Mouse (Mus musculus) midbrain, embryonic 16.5 days (tissue): Measurements from ENCODE around the gene Dpy19l2. TPM values are rescaled to one million over a fixed set of nuclear protein-coding genes. Genes with fewer than 3 reads are reported as not detected.
"Not testable (repeated sequence)": the region's sequence is repeated elsewhere in the genome, so short reads cannot be mapped to it uniquely, and the experiment has no call there.

Experiments
- ATAC-seq: fragments of 200-750 bp; cut with Nextera tagmentation; 2 replicates; pipeline ENCODE4 v1.8.0; 2017; ENCODE audit warnings: moderate TSS enrichment
- H3K27ac ChIP-seq: fragments of 300-500 bp; sonication (generic); 2 replicates; pipeline ENCODE4 v1.5.1; 2014; ENCODE audit warnings: mild to moderate bottlenecking, low read length, mixed read lengths
- H3K27me3 ChIP-seq: fragments of 300-500 bp; sonication (generic); 2 replicates; pipeline ENCODE4 v1.6.1; 2014; ENCODE audit warnings: low read depth, low read length, mixed read lengths; ENCODE audit not compliant: control insufficient read depth, insufficient read depth
- H3K36me3 ChIP-seq: fragments of 300-500 bp; sonication (generic); 2 replicates; pipeline ENCODE4 v1.6.1; 2014; ENCODE audit warnings: mild to moderate bottlenecking, low read length, moderate library complexity, mixed read lengths; ENCODE audit not compliant: control insufficient read depth, insufficient read depth
- H3K4me1 ChIP-seq: fragments of 300-500 bp; sonication (generic); 2 replicates; pipeline ENCODE4 v1.6.1; 2014; ENCODE audit warnings: mild to moderate bottlenecking, low read length, mixed read lengths; ENCODE audit not compliant: control insufficient read depth, insufficient read depth
- H3K4me2 ChIP-seq: fragments of 300-500 bp; sonication (generic); 2 replicates; pipeline ENCODE4 v1.6.1; 2014; ENCODE audit warnings: mild to moderate bottlenecking, low read length, mixed read lengths
- H3K4me3 ChIP-seq: fragments of 300-500 bp; sonication (generic); 2 replicates; pipeline ENCODE4 v1.5.1; 2014; ENCODE audit warnings: low read depth, mild to moderate bottlenecking, low read length, moderate library complexity, mixed read lengths
- H3K9ac ChIP-seq: fragments of 300-500 bp; sonication (generic); 2 replicates; pipeline ENCODE4 v1.6.1; 2014; ENCODE audit warnings: low read depth, low read length, mixed read lengths
- H3K9me3 ChIP-seq: fragments of 300-500 bp; sonication (generic); replicated peaks from 2 replicates; pipeline ENCODE4 v1.6.1; 2014; ENCODE audit warnings: mild to moderate bottlenecking, low read length, mixed read lengths; ENCODE audit not compliant: control insufficient read depth, poor library complexity, severe bottlenecking
- WGBS: fragments of 180-500 bp; shearing (Covaris S2); extraction: QIAGEN DNeasy Blood & Tissue Kit; methylation state at CpG from one replicate; pipeline ENCODE4 v1.1.7; 2014; 5-methylcytosine and 5-hydroxymethylcytosine counted together
- polyA plus RNA-seq: library from polyadenylated mRNA; unstranded; fragments of >200 nt; fragmentation: Nextera tagmentation; extraction: Ambion mirVana; gene quantifications from 2 replicates; pipeline ENCODE4 v1.2.1, GENCODE M21; 2015

Dpy19l2 gene
- polyA plus RNA-seq, result 0.39 and 0.70 TPM in 2 replicates

DNA sequence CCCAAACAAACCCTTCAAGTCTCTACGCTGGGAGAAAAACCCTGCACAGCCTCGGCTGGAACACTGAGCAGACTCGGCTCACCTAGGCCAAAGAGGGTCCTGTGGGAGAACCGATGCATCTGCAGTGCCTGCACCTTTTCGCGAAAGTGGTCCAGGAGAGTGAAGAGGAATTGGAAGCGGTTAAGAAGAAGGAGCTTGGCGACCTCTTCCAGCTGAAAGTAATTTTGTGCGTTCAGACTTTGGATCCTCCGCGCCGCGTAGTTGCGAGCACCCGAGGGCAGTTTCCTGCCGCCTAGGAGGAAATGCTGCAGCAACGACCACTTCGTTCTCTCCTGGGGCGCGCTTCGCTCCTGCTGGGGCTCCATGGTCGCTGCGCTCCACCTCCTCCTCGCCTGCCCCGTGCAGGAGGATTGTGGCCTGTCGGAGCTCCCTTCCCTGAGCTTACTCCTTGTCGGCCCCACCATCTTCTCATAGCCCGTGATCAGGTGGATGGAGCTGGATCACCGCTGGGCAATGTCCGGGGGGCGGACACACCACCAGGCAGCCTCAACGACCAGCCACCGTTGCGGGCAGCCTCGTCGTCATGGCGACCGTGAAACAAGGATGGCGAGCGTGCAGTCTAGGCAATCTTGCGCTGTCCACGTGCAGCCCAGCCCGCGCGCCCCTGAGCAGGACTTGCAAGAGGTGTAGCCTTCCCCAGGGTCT is at the start of gene Dpy19l2:
Gene Dpy19l2 (minus strand): TSS at position 594 of the 705 bp plus-strand sequence.
- ATAC-seq, result peak; percentile 97
- Histone ChIP-seq H3K4me1 (peaks cover 4% of the 10 kb centered on the region), H3K27me3 (no peaks in the 10 kb centered on the region), H3K36me3 (no peaks in the 10 kb centered on the region), H3K27ac (no peak within 1 kb of the TSS), H3K9ac (peak within 1 kb of the TSS; percentile 56), H3K9me3 (no peaks in the 10 kb centered on the region), H3K4me3 (peak within 1 kb of the TSS; percentile 51), H3K4me2 (peak within 1 kb of the TSS; percentile 92)
- WGBS, result under 1% methylated on average over 45 of the region's 45 CpGs

DNA sequence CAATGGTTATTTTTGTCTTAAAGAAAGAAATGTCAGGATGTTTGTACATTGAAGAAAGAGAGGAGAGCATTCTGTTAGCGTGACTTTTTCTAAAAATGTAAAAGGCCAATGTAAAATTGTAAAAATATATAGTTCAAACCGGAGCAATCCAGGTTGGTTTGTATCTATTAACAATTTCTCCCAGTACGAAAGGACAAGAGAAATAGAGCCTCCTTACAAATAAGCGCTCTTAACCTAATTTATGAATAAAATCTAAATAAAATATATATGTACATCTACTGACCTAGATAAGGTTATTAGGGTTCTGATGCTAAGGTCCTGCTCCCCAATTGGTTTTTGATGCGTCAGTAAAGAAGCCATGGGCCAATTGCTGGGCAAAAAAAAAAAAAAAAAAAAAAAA is 48.9 kb upstream of the Dpy19l2 start:
- no peaks in the 10 kb centered on the region for H3K36me3 ChIP-seq
- WGBS, result 92% methylated on average over 5 of the region's 5 CpGs
- H3K9ac ChIP-seq, result no peak overlapping the region
- no peak overlapping the region for H3K4me2 ChIP-seq
- no peak for ATAC-seq
- no peak overlapping the region for H3K4me3 ChIP-seq
- no peaks in the 10 kb centered on the region for H3K27me3 ChIP-seq
- no peak overlapping the region for H3K27ac ChIP-seq
- no peaks in the 10 kb centered on the region for H3K4me1 ChIP-seq
- no peaks in the 10 kb centered on the region for H3K9me3 ChIP-seq

DNA sequence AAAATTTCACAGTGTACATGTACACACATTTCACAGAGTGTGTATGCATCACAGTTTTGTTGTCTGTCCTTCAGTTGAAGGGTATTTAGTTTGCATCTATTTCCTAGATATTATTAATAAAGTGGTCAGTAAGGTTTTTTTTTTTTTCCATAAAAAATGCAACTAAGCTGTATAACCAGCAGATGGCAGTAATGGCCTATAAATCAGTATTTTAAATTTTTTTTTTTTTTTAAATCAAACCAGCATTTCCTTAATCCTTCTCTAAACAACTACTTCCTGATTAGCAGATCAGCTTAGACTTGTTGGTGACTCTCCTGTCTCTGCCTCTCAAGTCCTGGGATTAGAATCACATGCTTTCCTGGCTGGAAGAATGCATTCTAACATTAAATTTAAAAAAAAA is 5.2 kb upstream of the Dpy19l2 start:
- Histone ChIP-seq H3K27ac (no peak overlapping the region), H3K36me3 (no peaks in the 10 kb centered on the region), H3K9ac (no peak overlapping the region), H3K4me1 (no peaks in the 10 kb centered on the region), H3K27me3 (no peaks in the 10 kb centered on the region), H3K4me3 (no peak overlapping the region), H3K4me2 (no peak overlapping the region), H3K9me3 (no peaks in the 10 kb centered on the region)
- ATAC-seq, result no peak

DNA sequence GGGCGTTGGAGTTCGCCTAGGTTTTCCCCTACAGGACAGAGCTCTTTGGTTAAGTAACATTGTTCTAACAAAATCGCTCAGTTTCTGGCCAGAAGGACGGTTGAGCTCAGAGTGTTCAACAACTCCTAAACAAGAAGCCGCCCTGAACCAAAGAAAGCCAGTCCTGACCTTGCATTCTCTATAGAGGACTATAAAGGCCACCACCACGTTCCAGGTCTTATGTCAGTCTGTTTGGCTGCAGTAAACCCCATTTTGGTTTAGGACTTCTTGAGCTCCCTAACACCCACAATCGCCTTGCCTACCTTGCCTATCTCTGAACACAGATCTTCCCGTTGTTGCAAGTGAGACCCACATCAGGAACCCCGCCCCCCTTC is 299 bp upstream of the Dpy19l2 start:
- Histone ChIP-seq H3K36me3 (no peaks in the 10 kb centered on the region), H3K9ac (peak overlapping the region; percentile 56), H3K27ac (no peak overlapping the region), H3K4me2 (peak overlapping the region; percentile 92), H3K9me3 (no peaks in the 10 kb centered on the region), H3K4me3 (peak overlapping the region; percentile 51), H3K27me3 (no peaks in the 10 kb centered on the region), H3K4me1 (peaks cover 4% of the 10 kb centered on the region)
- 19% methylated on average over 9 of the region's 9 CpGs for WGBS
- ATAC-seq, result peak; percentile 57

DNA sequence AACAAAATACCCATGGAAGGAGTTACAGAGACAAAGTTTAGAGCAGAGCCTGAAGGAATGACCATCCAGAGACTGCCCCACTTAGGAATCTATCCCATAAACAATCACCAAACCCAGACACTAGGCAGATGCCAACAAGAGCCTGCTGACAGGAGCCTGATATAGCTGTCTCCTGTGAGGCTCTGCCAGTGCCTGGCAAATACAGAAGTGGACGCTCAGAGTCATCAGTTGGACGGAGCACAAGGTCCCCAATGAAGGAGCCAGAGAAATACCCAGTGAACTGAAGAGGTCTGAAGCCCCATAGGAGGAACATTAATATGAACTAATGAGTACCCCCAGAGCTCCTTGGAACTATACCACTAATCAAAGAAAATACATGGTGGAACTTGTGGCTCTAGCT is 58.8 kb downstream of the Dpy19l2 start:
- H3K9me3 ChIP-seq, H3K4me2 ChIP-seq, H3K4me3 ChIP-seq, H3K27me3 ChIP-seq, H3K4me1 ChIP-seq, H3K27ac ChIP-seq, ATAC-seq, H3K36me3 ChIP-seq, H3K9ac ChIP-seq: not testable (repeated sequence)
- WGBS, result 91% methylated on average over 2 of the region's 2 CpGs

DNA sequence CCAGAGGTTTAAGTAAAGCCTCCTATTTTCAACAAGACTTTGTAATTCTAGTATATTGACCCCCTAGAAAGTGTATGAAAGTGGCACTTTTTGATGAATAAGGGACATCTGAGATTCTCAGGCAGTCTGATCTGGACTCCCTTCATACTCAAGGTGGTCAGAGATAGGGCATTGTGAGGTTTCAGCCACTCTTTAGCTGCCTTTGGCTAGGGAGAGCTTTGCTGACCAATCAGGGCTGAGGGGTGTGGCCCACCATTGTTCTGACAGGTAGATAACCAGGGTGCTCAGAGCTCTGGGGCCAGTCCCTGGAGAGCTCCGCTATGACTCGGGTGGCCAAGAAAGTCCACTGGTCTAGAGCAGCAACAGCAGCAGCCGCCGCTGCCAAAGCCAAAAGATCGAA is 71.2 kb downstream of the Dpy19l2 start, which contains the start of gene Cypt4:
Gene Cypt4 (plus strand): TSS at position 301 of the 400 bp plus-strand sequence.
- Histone ChIP-seq H3K9ac (no peak within 1 kb of the TSS), H3K4me3 (no peak within 1 kb of the TSS), H3K27me3 (no peaks in the 10 kb centered on the region), H3K36me3 (no peaks in the 10 kb centered on the region), H3K4me2 (no peak within 1 kb of the TSS), H3K9me3 (no peaks in the 10 kb centered on the region), H3K27ac (no peak within 1 kb of the TSS), H3K4me1 (no peaks in the 10 kb centered on the region)
- 91% methylated on average over 5 of the region's 5 CpGs for WGBS
- ATAC-seq, result no peak

DNA sequence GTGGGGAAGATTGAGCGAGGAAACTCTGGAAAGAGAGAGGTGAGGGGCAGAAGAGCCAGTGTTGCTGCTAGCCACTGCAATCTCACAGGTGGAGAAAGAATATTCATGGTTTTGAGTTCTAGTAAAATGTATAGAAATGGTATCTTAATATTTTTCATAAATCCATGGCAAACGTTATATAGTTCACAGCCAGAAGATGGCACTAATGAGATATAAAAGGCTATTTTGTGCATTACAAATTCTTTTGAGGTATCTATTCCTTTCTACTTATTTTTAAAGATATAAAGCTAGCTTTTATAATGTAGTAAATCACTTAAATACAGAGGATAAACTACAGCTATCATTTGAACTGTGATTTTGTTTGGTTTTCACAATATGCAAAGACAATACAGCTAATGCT is 157.9 kb downstream of the Dpy19l2 start:
- no peak overlapping the region for H3K9ac ChIP-seq
- no peak overlapping the region for H3K4me2 ChIP-seq
- H3K27me3 ChIP-seq, result no peaks in the 10 kb centered on the region
- WGBS, result 46% methylated on average over 2 of the region's 2 CpGs
- no peaks in the 10 kb centered on the region for H3K9me3 ChIP-seq
- no peaks in the 10 kb centered on the region for H3K36me3 ChIP-seq
- H3K4me3 ChIP-seq, result no peak overlapping the region
- H3K27ac ChIP-seq, result no peak overlapping the region
- H3K4me1 ChIP-seq, result no peaks in the 10 kb centered on the region
- ATAC-seq, result no peak

DNA sequence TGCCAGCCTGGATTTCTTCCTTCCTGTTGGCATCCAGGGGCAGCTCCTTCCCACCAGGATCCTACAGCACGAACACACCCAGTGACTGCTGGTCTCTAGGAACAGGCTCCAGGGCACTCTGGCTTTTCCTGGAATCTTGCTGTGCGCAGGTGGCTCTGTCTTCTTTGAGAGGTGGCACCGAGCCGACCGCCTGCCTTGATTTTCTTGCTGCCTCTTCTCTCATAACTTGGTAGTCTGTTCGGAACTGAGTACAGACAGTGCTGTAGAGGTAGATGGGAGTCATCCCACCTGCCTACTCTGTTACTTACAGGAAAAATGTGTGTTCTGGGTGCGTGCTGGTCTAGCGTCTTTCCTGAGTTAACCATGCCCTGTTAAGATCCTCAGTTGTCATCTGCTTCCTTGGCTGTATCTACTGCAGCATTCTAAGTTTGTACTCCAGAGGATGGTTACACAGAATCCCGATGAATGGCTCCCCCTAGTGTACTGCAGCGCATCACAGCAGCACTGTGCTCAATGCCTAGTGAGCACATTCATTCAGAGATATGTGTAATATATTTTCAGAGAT is 179.4 kb downstream of the Dpy19l2 start:
- H3K27me3 ChIP-seq, result no peaks in the 10 kb centered on the region
- no peaks in the 10 kb centered on the region; the same call in 1 of the 2 replicates for H3K4me1 ChIP-seq
- ATAC-seq, result peak; percentile 93
- H3K4me3 ChIP-seq, result no peak overlapping the region
- no peak overlapping the region for H3K9ac ChIP-seq
- no peak overlapping the region for H3K4me2 ChIP-seq
- no peaks in the 10 kb centered on the region for H3K9me3 ChIP-seq
- H3K36me3 ChIP-seq, result no peaks in the 10 kb centered on the region
- no peak overlapping the region for H3K27ac ChIP-seq
- 60% methylated on average over 10 of the region's 10 CpGs for WGBS

DNA sequence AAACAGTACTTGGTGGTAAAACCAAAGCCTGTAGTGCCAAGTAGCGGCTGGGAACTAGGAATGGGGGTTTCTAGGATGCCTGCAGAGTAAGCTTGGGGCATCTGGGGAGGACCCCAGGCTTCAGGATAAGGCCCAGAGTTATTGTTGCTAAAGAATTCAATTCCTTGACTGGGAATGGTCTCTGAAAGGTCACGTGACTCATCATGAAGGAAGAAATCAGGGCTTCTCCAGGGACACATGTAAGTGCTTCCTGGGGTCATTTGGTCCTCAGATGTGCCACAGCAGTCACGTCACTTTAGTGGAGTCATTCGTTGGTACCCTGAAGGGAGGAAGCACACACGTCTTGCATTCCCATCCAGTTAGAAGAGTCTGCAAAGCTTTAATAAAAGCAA is 182.0 kb downstream of the Dpy19l2 start:
- Histone ChIP-seq H3K27ac (no peak overlapping the region), H3K36me3 (no peaks in the 10 kb centered on the region), H3K4me1 (no peaks in the 10 kb centered on the region; the same call in 1 of the 2 replicates), H3K27me3 (no peaks in the 10 kb centered on the region), H3K4me2 (no peak overlapping the region), H3K4me3 (no peak overlapping the region), H3K9ac (no peak overlapping the region), H3K9me3 (no peaks in the 10 kb centered on the region)
- no peak for ATAC-seq
- WGBS, result 74% methylated on average over 5 of the region's 5 CpGs
